Mouse (Mus musculus): ENCODE measurements around the gene Fscn2.
"Not testable (repeated sequence)": the region's sequence is repeated elsewhere in the genome, so short reads cannot be mapped to it uniquely, and the experiment has no call there.

Fscn2 gene

DNA sequence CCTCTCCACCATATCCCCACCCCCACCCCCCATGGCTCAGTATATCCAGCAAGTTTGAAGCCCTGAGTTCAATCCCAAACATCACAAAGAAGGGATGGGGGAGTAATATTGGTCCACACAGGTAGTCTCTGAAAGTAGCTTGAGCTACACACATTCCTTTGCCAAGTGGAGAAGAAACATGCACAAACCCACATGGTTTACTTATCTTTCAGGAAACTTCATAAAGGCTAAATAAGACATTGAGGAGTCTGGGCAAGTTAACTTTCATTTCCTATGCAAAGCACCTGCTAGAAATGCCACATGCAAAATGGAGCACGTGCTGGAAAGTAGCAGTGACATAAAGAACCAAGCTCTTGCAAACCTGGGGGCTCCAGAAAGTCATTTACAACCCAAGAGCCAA, 45.1 kb downstream of the Fscn2 start:
- no peak for DNase-seq

DNA sequence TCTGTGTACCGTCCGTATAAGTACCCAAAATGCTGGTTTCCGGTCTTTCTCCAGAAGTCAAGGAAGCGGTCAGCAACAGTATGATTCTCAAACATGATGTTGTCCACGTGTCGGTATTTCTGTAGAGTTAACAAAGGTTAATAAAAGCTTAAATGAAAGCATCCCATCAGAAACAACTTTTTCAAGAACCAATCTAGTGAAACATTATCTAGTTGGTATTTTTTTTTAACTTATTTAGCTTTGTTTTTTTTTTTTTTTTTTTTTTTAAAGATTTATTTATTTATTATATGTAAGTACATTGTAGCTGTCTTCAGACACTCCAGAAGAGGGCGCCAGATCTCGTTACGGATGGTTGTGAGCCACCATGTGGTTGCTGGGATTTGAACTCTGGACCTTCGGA, 52.3 kb downstream of the Fscn2 start:
- not testable (repeated sequence) for DNase-seq
